Mouse (Mus musculus): ENCODE measurements at regions not wholly inside any gene's neighbourhood (a gene's known extent, or its start where the extent isn't known, plus 50 kb on each side); places are given as distances from the start of the nearest gene placed in this dataset.

DNA sequence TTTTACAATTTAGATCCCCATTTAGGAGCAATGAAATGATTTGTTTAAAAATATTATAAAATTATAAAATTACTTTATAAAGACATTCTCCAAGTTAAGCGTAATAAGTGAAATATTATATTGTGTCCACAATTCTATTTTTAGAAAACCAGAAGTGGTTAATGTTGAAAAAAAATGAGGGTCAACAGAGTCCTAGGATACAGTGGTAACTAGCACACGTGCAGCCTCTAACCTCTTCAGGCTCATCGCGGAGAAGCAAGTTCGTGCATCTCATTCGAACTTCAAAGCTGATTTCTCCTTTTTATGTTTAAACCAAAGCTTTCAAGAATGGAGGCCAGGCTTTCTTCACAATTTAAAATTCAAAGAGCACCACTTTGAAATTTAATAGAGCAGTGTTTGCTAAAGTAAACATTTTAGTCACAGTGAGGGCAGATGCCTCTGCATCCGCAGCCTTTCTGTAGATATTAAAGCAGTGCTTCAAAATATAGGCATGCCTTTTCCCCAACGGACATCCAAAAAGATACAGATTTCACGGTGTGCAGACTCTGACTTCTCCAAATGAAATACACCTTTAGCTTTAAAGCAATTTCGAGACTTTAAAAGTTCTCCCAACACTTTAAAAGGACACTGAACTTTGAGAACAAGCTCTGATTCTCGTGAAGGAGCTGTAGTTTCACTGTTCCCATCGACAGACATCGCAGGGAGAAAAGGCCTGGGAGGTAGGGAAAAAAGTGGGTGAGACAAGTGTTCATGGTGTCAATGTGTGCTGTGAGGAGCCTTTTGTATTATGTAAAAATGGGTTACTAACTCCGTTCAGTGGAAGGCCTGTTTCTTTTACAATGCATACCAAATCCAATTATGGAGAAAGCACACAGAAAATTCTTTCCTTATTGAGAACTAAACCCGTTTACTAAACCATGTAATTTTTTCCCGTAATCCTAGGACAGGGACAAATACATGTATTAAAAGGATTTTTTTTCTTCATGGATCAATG is 419.8 kb upstream of the Manea start:
- H3K4me3 ChIP-seq (replicated peaks) = no peak overlapping the region
- H3K27me3 ChIP-seq (replicated peaks) = no peaks in the 10 kb centered on the region
- no peak overlapping the region for H3K27ac ChIP-seq
- ATAC-seq = no peak
- no peaks in the 10 kb centered on the region for H3K9me3 ChIP-seq
- H3K36me3 ChIP-seq = no peaks in the 10 kb centered on the region
- no peaks in the 10 kb centered on the region for H3K4me1 ChIP-seq (replicated peaks)
- H3K9ac ChIP-seq = no peak overlapping the region
- WGBS = 44% methylated on average over 16 of the region's 16 CpGs
- no peak overlapping the region for H3K4me2 ChIP-seq (replicated peaks)

DNA sequence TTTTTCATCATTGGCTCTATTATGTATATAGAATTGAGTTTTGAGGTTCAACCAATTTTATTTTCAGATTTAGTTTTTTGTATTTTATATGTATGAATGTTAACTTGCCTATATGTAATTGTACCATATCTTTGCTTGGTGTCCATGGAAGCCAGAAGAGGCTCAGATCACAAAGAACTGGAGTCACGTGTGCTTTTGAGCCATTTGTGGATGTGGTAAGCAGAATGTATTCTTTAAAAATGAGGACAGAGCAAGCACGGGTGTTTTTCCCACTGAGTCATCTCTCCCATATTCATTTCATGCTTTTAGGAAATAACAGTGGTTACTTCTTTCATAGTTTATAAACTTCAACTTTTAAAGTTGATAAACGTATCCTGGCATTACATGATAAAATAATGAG is 394.1 kb upstream of the Manea start:
- WGBS = 78% methylated on average over 3 of the region's 3 CpGs
- Histone ChIP-seq H3K27ac (no peak overlapping the region), H3K36me3 (no peaks in the 10 kb centered on the region), H3K9ac (no peak overlapping the region), H3K4me2 (replicated peaks) (no peak overlapping the region), H3K4me3 (replicated peaks) (no peak overlapping the region), H3K9me3 (no peaks in the 10 kb centered on the region), H3K4me1 (replicated peaks) (no peaks in the 10 kb centered on the region), H3K27me3 (replicated peaks) (no peaks in the 10 kb centered on the region)
- no peak for ATAC-seq

- H3K9me3 ChIP-seq = no peaks in the 10 kb centered on the region
- no peaks in the 10 kb centered on the region for H3K4me1 ChIP-seq (replicated peaks)
- H3K4me3 ChIP-seq (replicated peaks) = no peak overlapping the region
- WGBS = 73% methylated on average over 3 of the region's 3 CpGs
- ATAC-seq = no peak
- no peak overlapping the region for H3K27ac ChIP-seq
- no peak overlapping the region for H3K4me2 ChIP-seq (replicated peaks)
- no peaks in the 10 kb centered on the region for H3K36me3 ChIP-seq
- H3K27me3 ChIP-seq (replicated peaks) = no peaks in the 10 kb centered on the region
- no peak overlapping the region for H3K9ac ChIP-seq
These were observed 389.7 kb upstream of the Manea start for GRCm38 (mm10) chr4:26736381-26736780.

GRCm38 (mm10) chr4:26714437-26714836 is 367.7 kb upstream of the Manea start:
- Histone ChIP-seq H3K9ac (no peak overlapping the region), H3K9me3 (no peaks in the 10 kb centered on the region), H3K4me3 (replicated peaks) (no peak overlapping the region), H3K27me3 (replicated peaks) (no peaks in the 10 kb centered on the region), H3K27ac (no peak overlapping the region), H3K4me1 (replicated peaks) (no peaks in the 10 kb centered on the region), H3K36me3 (no peaks in the 10 kb centered on the region), H3K4me2 (replicated peaks) (no peak overlapping the region)
- 82% methylated on average over 3 of the region's 3 CpGs for WGBS
- no peak for ATAC-seq

GRCm38 (mm10) chr4:26709964-26710363 is 363.3 kb upstream of the Manea start:
- H3K4me2 ChIP-seq (replicated peaks) = no peak overlapping the region
- H3K4me3 ChIP-seq (replicated peaks) = no peak overlapping the region
- no peak for ATAC-seq
- H3K27me3 ChIP-seq (replicated peaks) = no peaks in the 10 kb centered on the region
- WGBS = 67% methylated on average over 1 of the region's 1 CpGs
- no peaks in the 10 kb centered on the region for H3K4me1 ChIP-seq (replicated peaks)
- no peaks in the 10 kb centered on the region for H3K9me3 ChIP-seq
- no peak overlapping the region for H3K27ac ChIP-seq
- no peak overlapping the region for H3K9ac ChIP-seq
- H3K36me3 ChIP-seq = no peaks in the 10 kb centered on the region

DNA sequence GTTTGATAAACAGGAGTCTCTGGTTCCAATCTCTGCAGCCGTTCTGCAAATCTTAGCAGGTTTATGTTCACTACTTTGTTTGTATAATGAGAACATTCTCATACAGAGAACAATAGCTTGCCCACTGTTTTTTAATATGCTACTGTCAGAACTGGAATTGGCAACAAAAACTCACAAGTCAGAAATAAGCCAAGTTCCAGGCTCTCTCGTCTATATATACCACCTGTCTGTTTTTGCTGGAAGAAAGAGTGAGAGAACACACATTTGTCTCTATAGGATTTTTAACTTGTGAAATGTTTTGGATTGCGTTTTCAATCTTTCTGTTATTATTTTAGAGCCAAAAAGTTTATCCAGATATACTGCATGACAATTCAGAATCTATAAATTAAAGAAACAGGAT is 349.3 kb upstream of the Manea start:
- 50% methylated on average over 3 of the region's 3 CpGs for WGBS
- H3K4me2 ChIP-seq (replicated peaks) = no peak overlapping the region
- H3K4me1 ChIP-seq (replicated peaks) = no peaks in the 10 kb centered on the region
- no peak for ATAC-seq
- no peak overlapping the region for H3K27ac ChIP-seq
- H3K4me3 ChIP-seq (replicated peaks) = no peak overlapping the region
- H3K27me3 ChIP-seq (replicated peaks) = no peaks in the 10 kb centered on the region
- H3K9ac ChIP-seq = no peak overlapping the region
- H3K36me3 ChIP-seq = no peaks in the 10 kb centered on the region
- H3K9me3 ChIP-seq = no peaks in the 10 kb centered on the region
